Mouse (Mus musculus) limb, embryonic 14.5 days (tissue): Measurements from ENCODE around the gene Sclt1. TPM values are rescaled to one million over a fixed set of nuclear protein-coding genes. Genes with fewer than 3 reads are reported as not detected.
"Not testable (repeated sequence)": the region's sequence is repeated elsewhere in the genome, so short reads cannot be mapped to it uniquely, and the experiment has no call there.

Experiments used
- ATAC-seq: fragments of 200-750 bp; cut with Nextera tagmentation; 2 replicates; pipeline ENCODE4 v1.8.0; 2017; ENCODE audit warnings: low read depth, moderate number of reproducible peaks, moderate TSS enrichment; ENCODE audit not compliant: low FRiP score
- DNase-seq: peaks from one replicate; pipeline ENCODE4 v3.0.0-alpha.2; 2015; ENCODE audit warnings: low spot score
- H3K27ac ChIP-seq: fragments of 300-500 bp; sonication (generic); replicated peaks from 2 replicates; pipeline ENCODE4 v1.5.1; 2014; ENCODE audit warnings: low read depth, mild to moderate bottlenecking, low read length, moderate library complexity, mixed read lengths
- H3K27me3 ChIP-seq: fragments of 300-500 bp; sonication (generic); 2 replicates; pipeline ENCODE4 v1.6.1; 2014; ENCODE audit warnings: low read length, mixed read lengths; ENCODE audit not compliant: control insufficient read depth, insufficient read depth
- H3K36me3 ChIP-seq: fragments of 300-500 bp; sonication (generic); 2 replicates; pipeline ENCODE4 v1.6.1; 2014; ENCODE audit warnings: mild to moderate bottlenecking, low read length, moderate library complexity, mixed read lengths; ENCODE audit not compliant: control insufficient read depth, insufficient read depth
- H3K4me1 ChIP-seq: fragments of 300-500 bp; sonication (generic); 2 replicates; pipeline ENCODE4 v1.6.1; 2014; ENCODE audit warnings: antibody characterized with exemption, low read length, mixed read lengths; ENCODE audit not compliant: control insufficient read depth, insufficient read depth
- H3K4me2 ChIP-seq: fragments of 300-500 bp; sonication (generic); replicated peaks from 2 replicates; pipeline ENCODE4 v1.6.1; 2014; ENCODE audit warnings: low read depth, mild to moderate bottlenecking, low read length, moderate library complexity; ENCODE audit not compliant: severe bottlenecking
- H3K4me3 ChIP-seq: fragments of 300-500 bp; sonication (generic); replicated peaks from 2 replicates; pipeline ENCODE4 v1.5.1; 2014; ENCODE audit warnings: low read length
- H3K9ac ChIP-seq: fragments of 300-500 bp; sonication (generic); 2 replicates; pipeline ENCODE4 v1.6.1; 2014; ENCODE audit warnings: mild to moderate bottlenecking, low read depth, low read length, moderate library complexity; ENCODE audit not compliant: severe bottlenecking
- H3K9me3 ChIP-seq: fragments of 300-500 bp; sonication (generic); 2 replicates; pipeline ENCODE4 v1.6.1; 2016; ENCODE audit warnings: low read length; ENCODE audit not compliant: control insufficient read depth
- POLR2A ChIP-seq: fragments of 200-500 bp; IDR thresholded peaks from 2 replicates; pipeline ENCODE4 v1.8.0; 2012; ENCODE audit warnings: inconsistent platforms, mild to moderate bottlenecking, moderate library complexity, borderline replicate concordance; ENCODE audit not compliant: insufficient read depth, insufficient read length; ENCODE audit errors: extremely low read depth
- WGBS: fragments of 180-500 bp; shearing (Covaris S2); extraction: QIAGEN DNeasy Blood & Tissue Kit; methylation state at CpG from one replicate; pipeline ENCODE4 v1.1.7; 2014; 5-methylcytosine and 5-hydroxymethylcytosine counted together
- polyA plus RNA-seq, 2 experiments: library from polyadenylated mRNA; depleted of rRNA in 1 of 2; stranded (reverse) in 1 of 2; unstranded in 1 of 2; fragments of >200 nt; fragmentation: Nextera tagmentation in 1 of 2; extraction: Ambion mirVana in 1 of 2; gene quantifications; 2 replicates each; pipeline versions ENCODE4 v1.2.1 to v1.2.3; 2012 to 2014

The Sclt1 gene
- polyA plus RNA-seq, 2 experiments: 15.2 to 20.0 TPM

DNA sequence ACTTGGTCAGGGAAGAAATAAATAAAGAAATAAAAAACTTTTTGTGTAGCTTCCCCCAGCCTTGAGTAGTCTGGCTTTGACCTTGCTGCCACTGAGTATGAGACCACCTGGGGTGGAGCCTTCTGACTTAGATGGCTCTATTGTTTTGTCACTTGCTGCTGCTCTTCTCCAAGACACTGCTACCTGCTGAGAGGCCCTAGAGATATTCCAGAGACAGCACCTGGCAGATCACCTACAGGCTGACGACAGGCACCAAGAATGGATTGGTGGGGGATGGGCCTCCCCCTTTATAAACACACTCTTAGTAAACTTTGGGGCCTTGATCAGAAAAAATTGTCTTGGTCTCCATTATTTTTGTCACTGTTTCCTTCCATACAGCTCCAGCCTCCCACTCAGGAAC, 46.6 kb downstream of the Sclt1 start:
- WGBS: 100% methylated on average over 1 of the region's 1 CpGs
- H3K27me3 ChIP-seq: no peaks in the 10 kb centered on the region
- no peak overlapping the region for H3K27ac ChIP-seq
- H3K4me1 ChIP-seq: no peaks in the 10 kb centered on the region
- no peak overlapping the region for H3K9ac ChIP-seq
- no peak overlapping the region for H3K4me3 ChIP-seq
- ATAC-seq (no peak), DNase-seq (no peak)
- H3K36me3 ChIP-seq: no peaks in the 10 kb centered on the region
- H3K4me2 ChIP-seq: no peak overlapping the region
- TF ChIP-seq POLR2A: no peak
- no peaks in the 10 kb centered on the region for H3K9me3 ChIP-seq

DNA sequence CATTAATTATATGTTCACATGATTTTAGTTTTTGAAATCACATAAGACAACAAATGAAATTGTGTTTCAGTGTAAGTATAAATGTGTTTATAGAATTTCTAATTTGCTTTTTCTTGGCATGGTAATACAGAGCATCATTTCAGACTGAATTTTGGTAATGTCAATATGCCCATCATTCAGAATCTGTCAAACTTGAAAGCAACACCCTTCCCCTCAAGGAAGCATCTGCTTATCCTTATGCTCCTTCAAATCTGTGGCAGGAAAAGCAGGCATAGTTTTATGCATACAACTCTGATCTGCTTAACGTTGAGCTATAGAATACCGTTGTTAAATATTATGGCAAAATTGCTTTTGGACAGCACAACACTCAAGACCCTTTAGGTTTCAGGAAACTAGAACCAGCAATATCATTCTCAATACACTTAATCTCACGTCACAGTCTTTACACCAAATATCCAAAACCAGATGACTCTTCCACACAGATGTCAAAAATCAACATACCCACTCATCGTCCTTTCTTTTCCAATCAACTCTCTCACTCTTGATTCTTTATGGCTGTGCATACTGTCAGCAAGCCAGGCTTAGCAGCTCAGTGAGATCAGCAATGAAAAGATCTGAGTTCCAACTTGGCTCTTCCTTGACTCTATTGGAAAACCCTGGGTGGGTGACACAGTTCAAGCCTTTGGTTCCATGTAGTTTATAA, 49.7 kb downstream of the Sclt1 start:
- no peak for TF ChIP-seq POLR2A
- Histone ChIP-seq H3K4me1 (no peaks in the 10 kb centered on the region), H3K4me3 (no peak overlapping the region), H3K27me3 (no peaks in the 10 kb centered on the region), H3K9ac (no peak overlapping the region), H3K4me2 (no peak overlapping the region), H3K36me3 (no peaks in the 10 kb centered on the region), H3K9me3 (no peaks in the 10 kb centered on the region), H3K27ac (no peak overlapping the region)
- no peak for DNase-seq
- WGBS: 81% methylated on average over 4 of the region's 4 CpGs
- ATAC-seq: no peak

DNA sequence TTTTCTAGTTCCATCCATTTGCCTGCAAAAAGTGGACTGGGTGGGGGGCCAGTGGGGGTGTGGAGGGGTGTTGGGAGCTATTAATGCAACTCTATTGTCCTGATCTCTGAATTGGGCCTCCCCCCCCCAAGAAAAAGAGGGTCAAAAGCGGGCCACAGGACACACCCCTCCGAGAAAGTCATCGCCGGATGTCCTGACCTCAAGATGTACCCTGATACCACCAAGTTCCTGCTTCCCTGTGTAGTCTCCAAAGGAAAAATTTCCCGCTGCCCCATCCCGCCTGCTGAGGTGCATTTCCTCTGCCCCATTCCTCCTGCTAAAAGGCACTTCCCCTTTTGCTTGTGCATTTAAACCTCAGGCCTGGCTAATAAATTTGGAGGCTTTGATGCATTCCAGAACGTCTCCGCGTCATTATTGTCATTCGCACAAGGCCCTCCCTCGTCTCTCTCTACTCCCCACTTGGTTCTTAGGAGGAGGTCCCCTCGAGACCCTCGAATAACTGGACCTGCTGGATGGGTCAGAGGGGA, 52.1 kb downstream of the Sclt1 start:
- WGBS: 86% methylated on average over 13 of the region's 13 CpGs
- H3K36me3 ChIP-seq, ATAC-seq, H3K4me3 ChIP-seq, H3K27ac ChIP-seq, H3K9ac ChIP-seq, H3K4me2 ChIP-seq, DNase-seq, H3K9me3 ChIP-seq, H3K4me1 ChIP-seq, H3K27me3 ChIP-seq: not testable (repeated sequence)

GRCm38 (mm10) chr3:41686396-41686795, 55.9 kb downstream of the Sclt1 start:
- Histone ChIP-seq H3K9ac (no peak overlapping the region), H3K27ac (no peak overlapping the region), H3K4me2 (no peak overlapping the region), H3K36me3 (0 out of 2 replicates have a peak, but pooled peaks cover 3% of the 10 kb centered on the region), H3K4me1 (no peaks in the 10 kb centered on the region), H3K4me3 (no peak overlapping the region), H3K27me3 (no peaks in the 10 kb centered on the region), H3K9me3 (no peaks in the 10 kb centered on the region)
- 71% methylated on average over 2 of the region's 2 CpGs for WGBS
- ATAC-seq (no peak), DNase-seq (no peak)
- TF ChIP-seq POLR2A: no peak

- WGBS: 80% methylated on average over 4 of the region's 4 CpGs
- no peak overlapping the region for H3K9ac ChIP-seq
Observed at GRCm38 (mm10) chr3:41682084-41682483, 60.2 kb downstream of the Sclt1 start.

More at GRCm38 (mm10) chr3:41682084-41682483, 60.2 kb downstream of the Sclt1 start:
- ATAC-seq (no peak), DNase-seq (no peak)
- Histone ChIP-seq H3K27me3 (no peaks in the 10 kb centered on the region), H3K9me3 (no peaks in the 10 kb centered on the region), H3K4me1 (no peaks in the 10 kb centered on the region), H3K36me3 (0 out of 2 replicates have a peak, but pooled peaks cover 9% of the 10 kb centered on the region), H3K27ac (no peak overlapping the region), H3K4me3 (no peak overlapping the region), H3K4me2 (no peak overlapping the region)
- no peak for TF ChIP-seq POLR2A
